Mouse (Mus musculus): ENCODE measurements around the gene Axin2.

Axin2 gene

GRCm38 (mm10) chr11:108906590-108907254, 13.4 kb upstream of the Axin2 start:
- no peak for DNase-seq

GRCm38 (mm10) chr11:108909396-108910195, 10.6 kb upstream of the Axin2 start:
- no peak for DNase-seq

- DNase-seq = no peak
Observed at GRCm38 (mm10) chr11:108910328-108910886, 9.7 kb upstream of the Axin2 start.

GRCm38 (mm10) chr11:108910903-108911302, 9.2 kb upstream of the Axin2 start:
- DNase-seq = no peak

- no peak for DNase-seq
Observed at GRCm38 (mm10) chr11:108912174-108912573, 8.0 kb upstream of the Axin2 start.

- peak; percentile 19 for DNase-seq
Observed at GRCm38 (mm10) chr11:108917422-108918324, 2.5 kb upstream of the Axin2 start.

GRCm38 (mm10) chr11:108920636-108921505, 722 bp downstream of the Axin2 start:
- peak; percentile 80 for DNase-seq

- peak; percentile 17 for DNase-seq
Observed at GRCm38 (mm10) chr11:108921506-108922455, 1.6 kb downstream of the Axin2 start.

- no peak for DNase-seq
Observed at GRCm38 (mm10) chr11:108922511-108923187, 2.5 kb downstream of the Axin2 start.

GRCm38 (mm10) chr11:108923188-108923575, 3.0 kb downstream of the Axin2 start:
- DNase-seq = no peak

GRCm38 (mm10) chr11:108923781-108924180, 3.6 kb downstream of the Axin2 start:
- no peak for DNase-seq

- no peak for DNase-seq
Observed at GRCm38 (mm10) chr11:108924346-108924745, 4.2 kb downstream of the Axin2 start.

- DNase-seq = peak; percentile 77
Observed at GRCm38 (mm10) chr11:108925202-108925601, 5.1 kb downstream of the Axin2 start.

- DNase-seq = no peak
Observed at GRCm38 (mm10) chr11:108925826-108926225, 5.7 kb downstream of the Axin2 start.

GRCm38 (mm10) chr11:108926345-108927092, 6.4 kb downstream of the Axin2 start:
- DNase-seq = no peak

GRCm38 (mm10) chr11:108927093-108927444, 6.9 kb downstream of the Axin2 start:
- no peak for DNase-seq

- no peak for DNase-seq
Observed at GRCm38 (mm10) chr11:108928096-108928495, 7.9 kb downstream of the Axin2 start.

- DNase-seq = no peak
Observed at GRCm38 (mm10) chr11:108928752-108929151, 8.6 kb downstream of the Axin2 start.

- no peak for DNase-seq
Observed at GRCm38 (mm10) chr11:108929176-108929575, 9.0 kb downstream of the Axin2 start.
